Mouse (Mus musculus): ENCODE measurements at regions not wholly inside any gene's neighbourhood (a gene's known extent, or its start where the extent isn't known, plus 50 kb on each side); places are given as distances from the start of the nearest gene placed in this dataset.
"Not testable (repeated sequence)": the region's sequence is repeated elsewhere in the genome, so short reads cannot be mapped to it uniquely, and the experiment has no call there.

DNA sequence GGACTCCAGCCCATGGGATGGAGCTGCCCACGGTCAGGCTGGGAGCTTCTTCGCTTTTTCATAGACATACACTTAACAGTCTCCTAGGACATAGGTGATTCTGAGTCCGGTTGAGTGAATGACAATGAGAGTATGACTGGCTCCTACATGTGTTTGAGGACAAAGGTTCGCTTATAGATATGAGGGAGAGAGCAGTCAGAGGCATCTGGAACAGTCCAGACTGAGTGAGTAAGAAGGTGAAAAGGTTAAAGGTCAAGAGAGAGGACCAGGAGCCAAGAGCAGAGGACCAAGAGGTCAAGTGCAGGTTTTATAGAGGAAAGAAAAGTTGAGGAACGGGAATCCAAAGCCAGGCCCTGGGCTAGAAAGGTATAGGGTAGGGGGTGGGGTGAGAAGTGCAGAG, 68.7 kb upstream of the Tbl1xr1 start:
- DNase-seq (ENCODE audit: low spot score), result no peak

GRCm38 (mm10) chr3:22008432-22008831, 68.0 kb upstream of the Tbl1xr1 start:
- no peak for DNase-seq (ENCODE audit: low spot score)

- no peak for DNase-seq (ENCODE audit: low spot score)
Measured at GRCm38 (mm10) chr3:22009898-22010699, 66.4 kb upstream of the Tbl1xr1 start.

GRCm38 (mm10) chr3:22010700-22010991, 65.8 kb upstream of the Tbl1xr1 start:
- DNase-seq (ENCODE audit: low spot score), result not testable (repeated sequence)

DNA sequence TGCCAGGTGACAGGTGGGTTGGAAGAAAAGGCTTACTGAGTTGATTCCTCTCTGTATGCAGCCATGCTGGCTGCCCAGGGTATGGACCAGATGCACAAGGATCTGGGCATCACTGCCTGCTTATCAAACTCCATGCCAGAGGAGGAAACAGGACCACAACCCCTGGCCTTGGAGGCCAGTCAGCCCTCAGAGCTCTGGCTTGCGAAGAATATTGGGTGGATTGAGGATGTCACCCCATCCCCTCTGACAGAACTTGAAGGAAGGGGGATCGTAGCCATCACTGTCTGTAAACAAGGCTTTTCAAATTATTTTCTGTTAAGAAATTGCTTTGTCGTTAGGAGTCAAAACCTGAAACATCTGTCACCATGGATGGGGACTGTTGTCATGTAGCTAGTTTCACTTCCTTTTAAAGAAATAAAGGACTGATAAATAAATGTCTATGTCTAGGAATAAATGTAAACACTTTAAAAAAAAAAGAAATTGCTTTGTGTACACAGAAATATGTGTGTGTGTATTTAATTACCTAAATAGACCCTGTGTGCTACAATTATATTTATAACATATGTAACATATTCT, 55.0 kb upstream of the Tbl1xr1 start:
- no peak for DNase-seq (ENCODE audit: low spot score)

GRCm38 (mm10) chr3:22022418-22022817, 54.0 kb upstream of the Tbl1xr1 start:
- DNase-seq (ENCODE audit: low spot score), result no peak

GRCm38 (mm10) chr3:22023049-22023448, 53.4 kb upstream of the Tbl1xr1 start:
- DNase-seq (ENCODE audit: low spot score), result no peak

DNA sequence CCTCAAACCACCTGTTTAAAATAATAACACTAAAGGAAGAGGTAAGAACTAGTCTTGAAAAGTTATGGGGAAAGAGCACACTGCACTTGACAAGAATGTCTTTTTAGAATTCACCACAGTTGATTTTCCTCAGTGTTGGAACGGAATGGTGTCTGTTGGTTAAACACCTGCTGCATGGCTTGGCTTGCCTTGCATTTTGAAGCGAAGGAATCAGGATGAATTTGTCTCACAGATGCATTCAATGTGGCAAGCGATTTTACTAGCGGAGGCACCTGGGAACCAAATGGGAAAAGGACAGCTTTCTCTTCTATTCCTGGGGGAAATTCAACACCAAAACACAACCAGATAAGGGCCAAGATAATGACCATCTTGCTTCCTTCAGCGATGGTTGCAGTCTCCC, 52.9 kb upstream of the Tbl1xr1 start:
- no peak for DNase-seq (ENCODE audit: low spot score)

GRCm38 (mm10) chr3:22024200-22024599, 52.3 kb upstream of the Tbl1xr1 start:
- DNase-seq (ENCODE audit: low spot score), result no peak

- no peak for DNase-seq (ENCODE audit: low spot score)
Measured at GRCm38 (mm10) chr3:22025119-22025518, 51.3 kb upstream of the Tbl1xr1 start.

GRCm38 (mm10) chr3:22025615-22026014, 50.8 kb upstream of the Tbl1xr1 start:
- DNase-seq (ENCODE audit: low spot score), result no peak
